Mouse (Mus musculus) ES-Bruce4 (cell line): ENCODE data around the gene Tfpt. TPM values are rescaled to one million over a fixed set of nuclear protein-coding genes. Genes with fewer than 3 reads are reported as not detected.

Experiments used
- H3K27ac ChIP-seq: 2 replicates; pipeline ENCODE4 v1.5.1; 2012; ENCODE audit warnings: low read length, inconsistent platforms; ENCODE audit not compliant: insufficient read depth
- H3K27me3 ChIP-seq: 2 replicates; pipeline ENCODE4 v1.6.1; 2012; ENCODE audit warnings: mild to moderate bottlenecking, low read length, inconsistent platforms; ENCODE audit not compliant: control insufficient read depth, poor library complexity, insufficient read depth, severe bottlenecking
- H3K36me3 ChIP-seq: 2 replicates; pipeline ENCODE4 v1.6.1; 2012; ENCODE audit warnings: inconsistent platforms, mild to moderate bottlenecking, low read length, moderate library complexity; ENCODE audit not compliant: control insufficient read depth, poor library complexity, insufficient read depth, severe bottlenecking
- H3K4me1 ChIP-seq: one replicate; pipeline ENCODE4 v1.8.1; 2011; ENCODE audit warnings: low read length; ENCODE audit not compliant: control insufficient read depth, insufficient read depth
- H3K4me3 ChIP-seq: 2 replicates; pipeline ENCODE4 v1.5.1; 2011; ENCODE audit warnings: low read depth, mild to moderate bottlenecking, low read length
- H3K9ac ChIP-seq: 2 replicates; pipeline ENCODE4 v1.6.1; 2012; ENCODE audit warnings: low read depth, mild to moderate bottlenecking, inconsistent platforms; ENCODE audit not compliant: poor library complexity, severe bottlenecking
- H3K9me3 ChIP-seq: replicated peaks from 2 replicates; pipeline ENCODE4 v1.6.1; 2012; ENCODE audit warnings: mild to moderate bottlenecking, low read length, inconsistent platforms; ENCODE audit not compliant: control insufficient read depth, poor library complexity, insufficient read depth, severe bottlenecking
- CTCF ChIP-seq: IDR thresholded peaks from one replicate; pipeline ENCODE4 v1.8.1; 2011; ENCODE audit warnings: low read depth, low read length
- EP300 ChIP-seq: IDR thresholded peaks from 2 replicates; pipeline ENCODE4 v1.6.1; 2011; ENCODE audit warnings: low read depth, low read length; ENCODE audit not compliant: insufficient read depth
- POLR2A ChIP-seq: IDR thresholded peaks from one replicate; pipeline ENCODE4 v1.8.1; 2011; ENCODE audit warnings: low read length; ENCODE audit not compliant: insufficient read depth
- polyA plus RNA-seq: library from polyadenylated mRNA; stranded (reverse); fragments of >200 nt; gene quantifications from 2 replicates; pipeline ENCODE4 v1.2.4, GENCODE M21; 2011; ENCODE audit warnings: low read depth; ENCODE audit not compliant: missing spikeins, insufficient read depth, insufficient read length

Tfpt gene
- polyA plus RNA-seq, 1 experiment, result 29.9 TPM

DNA sequence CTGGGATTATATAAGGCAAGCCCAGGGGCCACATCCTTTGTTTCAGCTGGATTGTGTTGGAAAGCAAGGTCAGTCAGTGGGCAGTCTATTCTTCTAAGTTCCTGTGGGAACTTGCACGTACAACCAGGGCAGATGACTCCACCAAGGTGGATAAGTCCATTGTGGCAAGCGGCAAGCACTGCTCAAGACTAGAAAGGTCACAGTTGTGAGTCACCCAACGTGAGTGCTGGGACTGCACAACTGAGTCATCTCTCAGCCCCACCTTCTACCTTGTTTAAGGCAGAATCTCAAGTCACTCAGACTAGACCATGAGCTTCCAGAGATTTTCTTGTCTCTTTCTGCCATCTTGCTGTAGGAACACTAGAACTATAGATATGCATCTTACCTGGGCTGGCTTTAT is 39.2 kb downstream of the Tfpt start:
- Histone ChIP-seq H3K4me3 (no peak overlapping the region), H3K36me3 (no peaks in the 10 kb centered on the region), H3K27me3 (no peaks in the 10 kb centered on the region), H3K4me1 (peaks cover 4% of the 10 kb centered on the region), H3K27ac (no peak overlapping the region), H3K9ac (no peak overlapping the region), H3K9me3 (no peaks in the 10 kb centered on the region)
- TF ChIP-seq POLR2A (no peak), CTCF (no peak), EP300 (no peak)

- H3K9ac ChIP-seq, result no peak overlapping the region
- no peaks in the 10 kb centered on the region for H3K9me3 ChIP-seq
- no peaks in the 10 kb centered on the region for H3K27me3 ChIP-seq
- H3K27ac ChIP-seq, result peak overlapping the region; percentile 97; the same call in 1 of the 2 replicates
- peaks cover 5% of the 10 kb centered on the region for H3K4me1 ChIP-seq
- no peaks in the 10 kb centered on the region for H3K36me3 ChIP-seq
- no peak for TF ChIP-seq CTCF
- no peak for TF ChIP-seq POLR2A
- TF ChIP-seq EP300, result no peak
- no peak overlapping the region for H3K4me3 ChIP-seq
Observed at GRCm38 (mm10) chr7:3587292-3587691, 42.4 kb downstream of the Tfpt start.

DNA sequence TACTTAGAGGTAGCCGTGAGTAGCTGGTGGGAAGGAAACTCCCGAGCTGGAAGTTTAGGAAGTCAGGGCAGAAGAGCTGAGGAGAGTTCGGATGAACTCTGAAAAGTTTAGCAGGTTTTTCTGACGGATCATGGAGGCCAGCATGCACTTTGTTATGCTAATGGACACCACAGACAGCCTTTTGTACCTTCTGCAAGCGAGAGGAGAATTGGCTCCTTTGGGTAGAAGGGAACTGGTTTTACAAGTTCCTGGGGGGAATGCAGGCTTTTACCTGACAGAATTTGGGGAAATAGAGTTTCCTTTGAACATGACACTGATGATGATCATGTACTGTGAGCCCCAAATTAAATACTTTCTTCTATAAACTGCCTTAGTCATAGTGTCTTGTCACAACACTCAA is 43.5 kb downstream of the Tfpt start:
- Histone ChIP-seq H3K4me3 (peak overlapping the region; percentile 66), H3K4me1 (peaks cover 5% of the 10 kb centered on the region), H3K9ac (no peak overlapping the region), H3K36me3 (no peaks in the 10 kb centered on the region), H3K27ac (peak overlapping the region; percentile 98), H3K9me3 (no peaks in the 10 kb centered on the region), H3K27me3 (no peaks in the 10 kb centered on the region)
- no peak for TF ChIP-seq POLR2A
- no peak for TF ChIP-seq EP300
- no peak for TF ChIP-seq CTCF

GRCm38 (mm10) chr7:3585763-3586162 is 44.0 kb downstream of the Tfpt start:
- no peak overlapping the region for H3K9ac ChIP-seq
- H3K27ac ChIP-seq, result peak overlapping the region; percentile 98
- H3K27me3 ChIP-seq, result no peaks in the 10 kb centered on the region
- H3K4me1 ChIP-seq, result peaks cover 5% of the 10 kb centered on the region
- H3K36me3 ChIP-seq, result no peaks in the 10 kb centered on the region
- H3K9me3 ChIP-seq, result no peaks in the 10 kb centered on the region
- TF ChIP-seq EP300 (no peak), CTCF (no peak), POLR2A (no peak)
- peak overlapping the region; percentile 66 for H3K4me3 ChIP-seq

DNA sequence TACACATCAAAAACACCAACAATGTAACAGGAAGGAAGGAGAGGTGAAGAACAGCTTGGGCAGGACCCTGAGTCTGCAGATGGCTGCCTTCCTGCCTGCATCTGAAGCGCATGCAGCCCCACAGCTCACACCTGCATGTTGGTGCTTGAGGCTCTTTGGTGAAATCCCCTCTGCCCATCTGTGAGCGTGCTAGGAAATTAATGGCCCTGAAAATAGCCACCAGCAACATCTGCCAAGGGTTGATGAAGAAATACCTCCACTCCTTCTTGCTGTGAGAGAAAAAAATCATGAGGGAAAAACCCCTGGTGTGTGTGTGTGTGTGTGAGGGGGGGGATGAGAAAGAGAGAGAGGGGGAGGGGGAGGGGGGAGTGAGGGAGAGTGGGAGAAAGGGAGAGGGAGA is 49.7 kb downstream of the Tfpt start:
- Histone ChIP-seq H3K27ac (no peak overlapping the region), H3K9ac (no peak overlapping the region), H3K4me1 (peaks cover 2% of the 10 kb centered on the region), H3K4me3 (no peak overlapping the region), H3K9me3 (no peaks in the 10 kb centered on the region), H3K27me3 (no peaks in the 10 kb centered on the region), H3K36me3 (0 out of 2 replicates have a peak, but pooled peaks cover 2% of the 10 kb centered on the region)
- TF ChIP-seq EP300, result no peak
- TF ChIP-seq CTCF, result no peak
- TF ChIP-seq POLR2A, result no peak

- 0 out of 2 replicates have a peak, but pooled peaks cover 2% of the 10 kb centered on the region for H3K36me3 ChIP-seq
- peak overlapping the region; percentile 76 for H3K27ac ChIP-seq
- peak overlapping the region; percentile 66 for H3K4me3 ChIP-seq
- H3K27me3 ChIP-seq, result no peaks in the 10 kb centered on the region
- 0 out of 2 replicates have a peak, but pooled peaks cover 3% of the 10 kb centered on the region for H3K9me3 ChIP-seq
- TF ChIP-seq EP300, result peak; percentile 71; the same call in 1 of the 2 replicates
- TF ChIP-seq POLR2A, result peak; percentile 66
- TF ChIP-seq CTCF, result no peak
- peak overlapping the region; percentile 66 for H3K9ac ChIP-seq
- peaks cover 2% of the 10 kb centered on the region for H3K4me1 ChIP-seq
Observed at GRCm38 (mm10) chr7:3578952-3579546, 50.7 kb downstream of the Tfpt start.
